Mouse (Mus musculus) lung, postnatal 0 days (tissue): ENCODE data around the gene Letmd1.

Source experiments
- CTCF ChIP-seq: IDR thresholded peaks from 2 replicates; pipeline ENCODE4 v1.5.1; 2016; ENCODE audit warnings: antibody characterized with exemption, mild to moderate bottlenecking
- EP300 ChIP-seq: IDR thresholded peaks from 2 replicates; pipeline ENCODE4 v1.6.1; 2016; ENCODE audit warnings: antibody characterized with exemption, mild to moderate bottlenecking, control low read depth

- TF ChIP-seq CTCF (no peak), EP300 (no peak)
Measured at GRCm38 (mm10) chr15:100443126-100443922, 25.5 kb upstream of the Letmd1 start.
